In the genomic region with DNA sequence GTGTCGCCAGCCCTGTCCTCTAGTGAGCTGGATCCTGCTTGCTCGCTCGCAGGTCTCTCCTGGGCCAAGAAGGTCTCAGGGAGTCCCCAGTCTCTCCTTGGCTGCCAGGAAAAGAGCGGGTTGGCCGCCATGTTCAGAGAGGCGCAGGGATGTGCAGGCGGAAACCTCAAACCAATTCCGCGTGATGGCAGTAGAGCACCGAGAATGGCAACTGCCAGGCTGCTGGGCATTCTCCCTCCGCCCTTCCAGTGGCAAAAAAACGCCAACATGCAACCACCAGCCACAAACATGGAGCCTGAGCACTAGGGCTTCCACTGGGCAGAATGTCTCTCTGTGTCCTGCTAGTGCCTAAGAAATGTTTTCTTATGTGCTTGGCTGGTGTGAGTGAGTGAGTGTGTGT, we compare ENCODE assay signal across 8 mouse cellular contexts.
DNase-seq lines count a peak whose midpoint lies in the region; ATAC-seq and TF ChIP-seq lines count a peak whose summit lies in the region.
"Not testable (repeated sequence)": the region's sequence is repeated elsewhere in the genome, so short reads cannot be mapped to it uniquely, and the experiment has no call there.

No protein-coding gene starts in this region.

- peak; percentile 43 for TF ChIP-seq CTCF in left cerebral cortex, adult 2 months (IDR thresholded peaks at IDR 0.05)

- WGBS in forebrain, embryonic 14.5 days, result 56% methylated on average over 12 of the region's 12 CpGs
- 63% methylated on average over 12 of the region's 12 CpGs for WGBS in hindbrain, embryonic 11.5 days

- H3K27me3 ChIP-seq in forebrain, embryonic 14.5 days (replicated peaks; ENCODE audit: control insufficient read depth, insufficient read depth, low read length); hindbrain, embryonic 11.5 days (ENCODE audit: control insufficient read depth, insufficient read depth, low read length): not testable (repeated sequence)

- ATAC-seq in forebrain, embryonic 14.5 days; hindbrain, embryonic 11.5 days (ENCODE audit: low FRiP score): not testable (repeated sequence)

- H3K9me3 ChIP-seq in forebrain, embryonic 14.5 days (replicated peaks; ENCODE audit: control insufficient read depth, low read length); hindbrain, embryonic 11.5 days (ENCODE audit: control insufficient read depth, low read length): not testable (repeated sequence)

- H3K36me3 ChIP-seq in forebrain, embryonic 14.5 days (ENCODE audit: control insufficient read depth, insufficient read depth, low read length); hindbrain, embryonic 11.5 days (ENCODE audit: control insufficient read depth, insufficient read depth, low read length): not testable (repeated sequence)

- H3K27ac ChIP-seq in forebrain, embryonic 14.5 days (ENCODE audit: low read depth, low read length); hindbrain, embryonic 11.5 days (ENCODE audit: low read depth, low read length); left cerebral cortex, adult 2 months: not testable (repeated sequence)

- H3K4me1 ChIP-seq in forebrain, embryonic 14.5 days (ENCODE audit: control insufficient read depth, insufficient read depth, low read length); hindbrain, embryonic 11.5 days (replicated peaks; ENCODE audit: control insufficient read depth, insufficient read depth, low read length): not testable (repeated sequence)

- H3K9ac ChIP-seq in forebrain, embryonic 14.5 days (ENCODE audit: low read length); hindbrain, embryonic 11.5 days (ENCODE audit: low read depth, low read length): not testable (repeated sequence)

- H3K4me3 ChIP-seq in forebrain, embryonic 14.5 days (ENCODE audit: low read depth, low read length); hindbrain, embryonic 11.5 days (ENCODE audit: low read depth, low read length); left cerebral cortex, adult 2 months: not testable (repeated sequence)

- not testable (repeated sequence) for H3K4me2 ChIP-seq in forebrain, embryonic 14.5 days (ENCODE audit: low read length); hindbrain, embryonic 11.5 days (replicated peaks; ENCODE audit: low read depth, low read length)

- intact Hi-C loops in left cerebral cortex, adult 2 months (cut with DNase I), result not testable (repeated sequence)

- DNase-seq in MN1 (ENCODE audit: low spot score), result peak; percentile 79
- peak; percentile 85 for DNase-seq in cerebellum, adult 8-10 months
- peak; percentile 59 for DNase-seq in forebrain, embryonic 14.5 days (ENCODE audit: low spot score)
- DNase-seq in hindbrain, embryonic 11.5 days (ENCODE audit: low spot score), result peak; percentile 65
- peak in 1 of 2 experiments; percentile 84 for DNase-seq in left cerebral cortex, adult 2 months (ENCODE audit: extremely low spot score in 1 of 2, low spot score in 2 of 2)
- peak; percentile 82 for DNase-seq in lung, postnatal 36 days
- peak; percentile 77 for DNase-seq in ovary, postnatal 14 days (ENCODE audit: low spot score)
- peak; percentile 29 for DNase-seq in yolk sac, embryonic 10.5 days (ENCODE audit: low spot score)
